Mouse (Mus musculus) neural tube, embryonic 14.5 days (tissue): ENCODE measurements around the gene Cdc73. TPM values are rescaled to one million over a fixed set of nuclear protein-coding genes. Genes with fewer than 3 reads are reported as not detected.

ENCODE experiments used
- ATAC-seq: fragments of 200-750 bp; cut with Nextera tagmentation; 2 replicates; pipeline ENCODE4 v1.8.0; 2017; ENCODE audit warnings: low read depth, mild to moderate bottlenecking, moderate TSS enrichment, moderate library complexity
- H3K27ac ChIP-seq: fragments of 300-500 bp; sonication (generic); 2 replicates; pipeline ENCODE4 v1.5.1; 2014; ENCODE audit warnings: low read depth, mild to moderate bottlenecking, control low read depth, low read length, moderate library complexity, mixed read lengths
- H3K27me3 ChIP-seq: fragments of 300-500 bp; sonication (generic); 2 replicates; pipeline ENCODE4 v1.6.1; 2014; ENCODE audit warnings: low read length; ENCODE audit not compliant: control insufficient read depth, insufficient read depth
- H3K36me3 ChIP-seq: fragments of 300-500 bp; sonication (generic); 2 replicates; pipeline ENCODE4 v1.6.1; 2014; ENCODE audit warnings: low read length, mixed read lengths; ENCODE audit not compliant: control insufficient read depth, insufficient read depth
- H3K4me1 ChIP-seq: fragments of 300-500 bp; sonication (generic); 2 replicates; pipeline ENCODE4 v1.6.1; 2014; ENCODE audit warnings: low read length; ENCODE audit not compliant: control insufficient read depth, insufficient read depth
- H3K4me2 ChIP-seq: fragments of 300-500 bp; sonication (generic); 2 replicates; pipeline ENCODE4 v1.6.1; 2014; ENCODE audit warnings: mild to moderate bottlenecking, low read depth, low read length, control low read depth
- H3K4me3 ChIP-seq: fragments of 300-500 bp; sonication (generic); 2 replicates; pipeline ENCODE4 v1.5.1; 2014; ENCODE audit warnings: low read depth, low read length, control low read depth, mixed read lengths
- H3K9ac ChIP-seq: fragments of 300-500 bp; sonication (generic); replicated peaks from 2 replicates; pipeline ENCODE4 v1.6.1; 2014; ENCODE audit warnings: low read depth, mild to moderate bottlenecking, control low read depth, low read length, mixed read lengths
- H3K9me3 ChIP-seq: fragments of 300-500 bp; sonication (generic); 2 replicates; pipeline ENCODE4 v1.6.1; 2016; ENCODE audit warnings: low read length; ENCODE audit not compliant: control insufficient read depth
- WGBS: fragments of 180-500 bp; shearing (Covaris S2); extraction: QIAGEN DNeasy Blood & Tissue Kit; methylation state at CpG from one replicate; pipeline ENCODE4 v1.1.7; 2014; 5-methylcytosine and 5-hydroxymethylcytosine counted together
- polyA plus RNA-seq: library from polyadenylated mRNA; unstranded; fragments of >200 nt; fragmentation: Nextera tagmentation; extraction: Ambion mirVana; gene quantifications from 2 replicates; pipeline ENCODE4 v1.2.1, GENCODE M21; 2014

The Cdc73 gene
- polyA plus RNA-seq, 1 experiment from 2014 or later: 17.1 TPM

- no peak overlapping the region for H3K4me3 ChIP-seq
- ATAC-seq: no peak
- H3K27ac ChIP-seq: no peak overlapping the region
- 13% methylated on average over 2 of the region's 2 CpGs for WGBS
- H3K4me1 ChIP-seq: no peaks in the 10 kb centered on the region
- H3K27me3 ChIP-seq: no peaks in the 10 kb centered on the region
- H3K4me2 ChIP-seq: no peak overlapping the region
- 0 out of 2 replicates have a peak, but pooled peaks cover 3% of the 10 kb centered on the region for H3K36me3 ChIP-seq
- no peak overlapping the region for H3K9ac ChIP-seq
- no peaks in the 10 kb centered on the region for H3K9me3 ChIP-seq
Observed at GRCm38 (mm10) chr1:143619760-143620159, 82.9 kb downstream of the Cdc73 start.

GRCm38 (mm10) chr1:143612901-143613300 is 89.8 kb downstream of the Cdc73 start:
- 0 out of 2 replicates have a peak, but pooled peaks cover 3% of the 10 kb centered on the region for H3K36me3 ChIP-seq
- WGBS: 90% methylated on average over 2 of the region's 2 CpGs
- H3K9me3 ChIP-seq: no peaks in the 10 kb centered on the region
- H3K4me1 ChIP-seq: no peaks in the 10 kb centered on the region
- H3K9ac ChIP-seq: no peak overlapping the region
- no peak overlapping the region for H3K4me3 ChIP-seq
- H3K27ac ChIP-seq: no peak overlapping the region
- no peak overlapping the region for H3K4me2 ChIP-seq
- no peaks in the 10 kb centered on the region for H3K27me3 ChIP-seq
- ATAC-seq: no peak

- no peaks in the 10 kb centered on the region for H3K36me3 ChIP-seq
- no peak for ATAC-seq
- no peak overlapping the region for H3K27ac ChIP-seq
- 90% methylated on average over 2 of the region's 2 CpGs for WGBS
- H3K4me3 ChIP-seq: no peak overlapping the region
- no peaks in the 10 kb centered on the region for H3K4me1 ChIP-seq
- no peaks in the 10 kb centered on the region for H3K9me3 ChIP-seq
- H3K27me3 ChIP-seq: no peaks in the 10 kb centered on the region
- H3K9ac ChIP-seq: no peak overlapping the region
- no peak overlapping the region for H3K4me2 ChIP-seq
Observed at GRCm38 (mm10) chr1:143608911-143609310, 93.8 kb downstream of the Cdc73 start.

- no peak overlapping the region for H3K27ac ChIP-seq
- no peak overlapping the region for H3K4me3 ChIP-seq
- no peak for ATAC-seq
- no peaks in the 10 kb centered on the region for H3K4me1 ChIP-seq
- no peaks in the 10 kb centered on the region for H3K9me3 ChIP-seq
- no peaks in the 10 kb centered on the region for H3K27me3 ChIP-seq
- WGBS: 94% methylated on average over 2 of the region's 2 CpGs
- H3K36me3 ChIP-seq: no peaks in the 10 kb centered on the region
- H3K4me2 ChIP-seq: no peak overlapping the region
- H3K9ac ChIP-seq: no peak overlapping the region
Observed at GRCm38 (mm10) chr1:143596864-143597263, 105.8 kb downstream of the Cdc73 start.

GRCm38 (mm10) chr1:143576824-143577543 is 125.7 kb downstream of the Cdc73 start:
- H3K36me3 ChIP-seq: no peaks in the 10 kb centered on the region
- H3K27me3 ChIP-seq: no peaks in the 10 kb centered on the region
- no peak overlapping the region for H3K4me3 ChIP-seq
- H3K4me1 ChIP-seq: no peaks in the 10 kb centered on the region
- no peak overlapping the region for H3K9ac ChIP-seq
- H3K27ac ChIP-seq: no peak overlapping the region
- no peak overlapping the region for H3K4me2 ChIP-seq
- no peaks in the 10 kb centered on the region for H3K9me3 ChIP-seq
- 89% methylated on average over 10 of the region's 10 CpGs for WGBS
- no peak for ATAC-seq

GRCm38 (mm10) chr1:143558235-143558634 is 144.5 kb downstream of the Cdc73 start:
- no peaks in the 10 kb centered on the region for H3K4me1 ChIP-seq
- no peaks in the 10 kb centered on the region for H3K9me3 ChIP-seq
- no peak overlapping the region for H3K9ac ChIP-seq
- no peak for ATAC-seq
- no peaks in the 10 kb centered on the region for H3K27me3 ChIP-seq
- no peaks in the 10 kb centered on the region for H3K36me3 ChIP-seq
- no peak overlapping the region for H3K4me2 ChIP-seq
- WGBS: 86% methylated on average over 1 of the region's 1 CpGs
- no peak overlapping the region for H3K4me3 ChIP-seq
- no peak overlapping the region for H3K27ac ChIP-seq

GRCm38 (mm10) chr1:143555533-143555932 is 147.2 kb downstream of the Cdc73 start:
- Histone ChIP-seq H3K4me1 (no peaks in the 10 kb centered on the region), H3K36me3 (no peaks in the 10 kb centered on the region), H3K9me3 (no peaks in the 10 kb centered on the region), H3K4me2 (no peak overlapping the region), H3K27me3 (no peaks in the 10 kb centered on the region), H3K27ac (no peak overlapping the region), H3K9ac (no peak overlapping the region), H3K4me3 (no peak overlapping the region)
- 33% methylated on average over 1 of the region's 1 CpGs for WGBS
- no peak for ATAC-seq

GRCm38 (mm10) chr1:143554621-143555020 is 148.1 kb downstream of the Cdc73 start:
- Histone ChIP-seq H3K27me3 (no peaks in the 10 kb centered on the region), H3K9me3 (no peaks in the 10 kb centered on the region), H3K9ac (no peak overlapping the region), H3K4me1 (no peaks in the 10 kb centered on the region), H3K27ac (no peak overlapping the region), H3K4me3 (no peak overlapping the region), H3K36me3 (no peaks in the 10 kb centered on the region), H3K4me2 (no peak overlapping the region)
- ATAC-seq: no peak
- WGBS: 33% methylated on average over 2 of the region's 2 CpGs
